Mouse (Mus musculus): Measurements from ENCODE around the gene Sec14l4.
A peak's percentile ranks its signal among the peaks of the same experiment; 100 is the strongest.
"Not testable (repeated sequence)": the region's sequence is repeated elsewhere in the genome, so short reads cannot be mapped to it uniquely, and the experiment has no call there.

Sec14l4 gene

DNA sequence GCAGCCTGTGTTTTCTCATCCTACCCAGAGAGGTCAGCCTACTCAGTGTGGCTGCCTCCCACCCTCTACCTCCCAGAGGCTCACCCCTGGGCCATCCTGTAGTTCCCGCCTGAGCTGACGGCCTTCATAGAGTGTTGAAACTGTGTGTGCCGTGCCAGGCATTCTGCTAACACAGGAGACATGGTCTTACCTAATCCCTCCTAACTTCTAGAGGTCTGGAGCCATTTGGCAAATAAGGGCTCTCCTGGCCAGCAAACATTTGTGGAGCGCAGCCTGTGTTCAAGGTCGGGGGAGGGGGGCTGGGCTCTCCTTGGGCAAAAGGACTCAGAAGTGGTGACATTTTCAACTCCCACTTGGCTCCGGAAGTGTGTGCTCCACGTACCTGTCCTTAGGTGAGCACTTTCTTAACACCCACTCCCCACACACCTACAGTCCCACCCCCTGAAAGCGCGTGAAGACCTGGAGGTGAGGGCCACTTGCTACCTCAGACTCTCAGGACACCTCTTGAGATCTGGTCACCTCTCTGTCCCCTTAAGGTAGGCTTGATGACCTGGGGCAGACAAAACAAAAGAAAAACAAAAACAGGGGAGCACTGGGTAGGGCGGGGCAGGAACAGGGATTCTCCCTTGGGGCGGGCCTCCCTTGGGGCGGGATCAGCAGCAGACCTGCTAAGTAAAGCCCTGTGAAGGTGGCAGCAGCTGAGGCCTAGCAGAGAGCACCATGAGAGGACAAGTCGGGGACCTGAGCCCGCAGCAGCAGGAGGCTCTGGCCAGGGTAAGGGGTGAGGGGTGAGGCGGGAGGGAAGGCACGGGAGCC is at the start of gene Sec14l4:
Gene Sec14l4 (plus strand): TSS at position 337 of the 816 bp plus-strand sequence.
- DNase-seq (ENCODE audit: low read depth in 2 of 2, low spot score in 2 of 2), result no peak

DNA sequence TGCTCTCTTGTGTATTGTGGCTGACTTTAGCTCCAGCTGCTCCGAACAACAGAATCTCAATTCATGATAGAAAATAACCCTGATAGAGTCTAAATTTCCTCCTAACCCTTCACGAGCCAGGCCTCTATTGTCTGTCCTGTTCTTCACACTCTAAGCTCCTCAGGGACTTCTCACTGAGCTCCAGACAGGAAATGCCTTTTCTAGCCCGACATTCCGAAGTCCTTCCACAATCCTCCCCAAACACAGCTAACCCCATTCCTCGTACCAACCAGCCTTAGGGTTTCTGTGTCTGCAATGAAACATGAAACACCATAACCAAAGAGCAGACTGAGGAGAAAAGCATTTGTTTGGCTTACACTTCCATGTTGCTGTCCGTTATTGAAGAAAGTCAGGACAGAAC is 49.7 kb upstream of the Sec14l4 start:
- DNase-seq (ENCODE audit: low read depth in 2 of 2, low spot score in 2 of 2), result no peak

DNA sequence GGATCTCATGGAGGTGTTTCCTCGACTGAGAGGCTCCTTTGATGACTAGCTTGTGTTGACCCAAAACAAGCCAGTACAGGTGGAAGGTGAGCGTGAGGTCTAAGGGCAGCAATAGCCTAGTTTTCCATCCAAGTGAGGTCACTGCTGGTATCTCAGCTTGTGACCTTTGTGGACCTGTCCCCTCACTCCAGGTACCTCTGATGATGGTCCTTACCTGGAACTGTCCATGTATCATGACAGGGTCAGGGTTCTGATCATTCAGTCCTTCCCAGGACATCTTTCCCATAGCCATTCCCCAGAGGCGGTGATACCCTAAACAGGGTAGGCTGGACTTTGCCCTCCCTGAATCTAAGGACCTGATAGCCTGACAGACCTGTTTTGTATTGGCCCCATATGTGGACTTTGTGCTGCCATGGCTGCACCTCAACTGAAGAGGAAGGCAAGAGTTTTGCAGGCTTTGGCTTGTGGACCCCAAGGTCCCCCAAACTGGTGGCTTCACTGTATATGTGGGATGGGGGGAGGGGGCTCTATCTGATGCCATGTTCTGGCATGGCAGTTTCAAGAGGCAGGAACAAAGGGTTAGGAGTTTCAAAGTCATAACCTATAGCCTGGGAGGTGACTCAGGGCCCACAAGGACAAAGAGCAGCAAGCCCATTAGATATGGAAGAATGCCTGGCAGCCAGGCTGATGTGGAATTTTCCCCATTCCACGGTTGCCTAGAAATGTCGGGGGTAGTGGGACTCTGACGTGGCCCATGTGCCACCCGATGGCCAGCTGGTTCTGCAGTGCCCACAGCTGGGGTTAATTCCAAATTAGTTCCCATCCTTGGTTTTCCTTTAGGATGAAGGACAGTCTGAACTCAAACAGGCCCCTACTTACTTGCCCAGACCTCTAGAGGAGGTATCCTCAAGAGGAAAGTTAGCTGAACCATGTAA is 48.7 kb upstream of the Sec14l4 start:
- no peak for DNase-seq (ENCODE audit: low read depth in 2 of 2, low spot score in 2 of 2)

DNA sequence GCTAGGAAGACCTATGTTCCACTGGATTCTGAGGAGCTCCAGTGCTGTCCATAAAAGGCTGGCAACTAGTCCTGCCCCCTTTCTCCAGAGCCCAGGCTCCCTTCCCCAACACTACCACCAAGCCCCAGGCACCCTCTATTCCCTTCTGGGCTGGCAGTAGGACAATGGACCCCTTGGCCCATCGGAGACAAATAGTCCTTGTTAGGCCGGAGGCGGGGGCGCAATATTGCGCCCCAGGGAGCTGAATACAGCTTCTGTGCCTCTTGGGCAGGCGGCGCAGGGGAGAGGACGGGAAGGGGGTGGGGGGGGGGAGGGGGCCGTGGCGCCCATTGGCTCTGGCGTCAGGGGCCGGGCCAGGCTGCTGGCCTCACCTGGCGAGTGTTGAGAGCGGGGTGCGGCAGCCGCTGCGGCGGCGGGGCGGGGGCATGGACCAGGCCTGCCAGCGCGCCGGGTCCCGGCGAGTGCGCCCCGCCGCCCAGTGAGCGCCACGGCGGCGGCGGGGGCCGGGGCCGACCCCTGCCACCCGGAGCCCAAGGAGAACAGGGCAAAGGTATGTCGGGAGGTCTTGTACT is 47.9 kb upstream of the Sec14l4 start, which contains the start of gene Gal3st1:
Gene Gal3st1 (plus strand): TSS at position 346 of the 572 bp plus-strand sequence.
- no peak for DNase-seq (ENCODE audit: low read depth in 2 of 2, low spot score in 2 of 2)

DNA sequence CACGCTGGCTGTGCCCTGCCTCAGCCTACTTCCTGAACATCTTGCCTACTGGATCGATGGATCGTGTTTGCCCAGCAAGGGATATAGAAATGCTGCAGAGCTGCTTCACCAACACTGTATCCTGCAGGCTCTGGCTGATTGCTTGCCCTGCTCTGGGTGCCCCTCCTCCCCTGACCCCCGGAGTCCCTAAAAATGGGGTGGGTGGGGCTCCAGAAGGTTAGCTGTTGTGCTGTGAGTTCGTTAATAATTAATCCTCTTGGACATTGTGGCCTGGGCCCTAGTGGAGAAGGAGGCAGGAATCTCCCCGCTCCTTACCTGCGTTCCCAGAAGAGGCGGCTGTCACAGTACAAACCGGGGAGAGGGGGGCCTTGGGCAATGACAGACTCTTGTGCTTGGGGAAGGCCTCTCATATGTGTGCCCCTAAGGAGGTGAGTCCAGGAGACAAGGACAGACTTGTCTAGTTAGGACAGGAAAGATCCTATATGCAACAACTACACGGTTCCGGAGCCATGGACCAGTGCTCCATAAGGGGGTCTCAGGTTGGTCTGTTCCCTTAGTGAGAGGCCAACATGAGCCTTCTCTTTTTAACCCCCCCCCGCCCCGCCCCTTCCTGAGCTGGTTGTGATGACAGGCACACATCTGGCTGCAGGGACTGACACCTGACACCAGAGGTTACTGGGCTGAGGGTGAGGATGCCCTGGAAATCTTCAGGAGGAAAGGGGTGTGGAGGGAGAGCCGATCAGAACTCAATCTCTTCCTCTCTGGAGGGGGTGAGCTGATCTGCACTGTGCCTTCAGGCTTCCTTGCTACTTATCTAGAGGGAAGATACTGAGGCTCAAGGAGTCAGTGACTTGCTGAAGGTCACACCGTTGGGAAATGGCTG is 47.2 kb upstream of the Sec14l4 start:
- DNase-seq (ENCODE audit: low read depth in 2 of 2, low spot score in 2 of 2), result no peak

DNA sequence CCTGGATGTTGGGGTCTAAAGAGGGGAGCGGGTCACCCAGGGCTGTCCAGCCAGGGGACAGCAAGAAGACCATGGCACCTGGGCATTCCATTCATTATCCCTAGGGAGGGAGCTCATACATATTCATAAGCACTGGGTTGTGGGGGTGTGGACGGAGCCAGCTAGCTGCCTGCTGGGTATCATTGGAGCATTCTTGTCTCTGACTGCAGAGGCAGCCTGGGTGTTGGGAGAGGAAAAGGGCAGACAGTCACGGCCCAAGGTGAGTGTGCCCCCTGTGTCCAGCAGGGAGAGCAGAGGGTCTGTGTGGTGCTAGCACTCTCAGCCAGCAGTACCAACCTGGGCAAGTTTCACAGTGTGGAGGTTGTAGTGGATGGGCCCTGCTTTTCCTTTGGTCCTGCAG is 41.5 kb upstream of the Sec14l4 start:
- no peak for DNase-seq (ENCODE audit: low read depth in 2 of 2, low spot score in 2 of 2)

DNA sequence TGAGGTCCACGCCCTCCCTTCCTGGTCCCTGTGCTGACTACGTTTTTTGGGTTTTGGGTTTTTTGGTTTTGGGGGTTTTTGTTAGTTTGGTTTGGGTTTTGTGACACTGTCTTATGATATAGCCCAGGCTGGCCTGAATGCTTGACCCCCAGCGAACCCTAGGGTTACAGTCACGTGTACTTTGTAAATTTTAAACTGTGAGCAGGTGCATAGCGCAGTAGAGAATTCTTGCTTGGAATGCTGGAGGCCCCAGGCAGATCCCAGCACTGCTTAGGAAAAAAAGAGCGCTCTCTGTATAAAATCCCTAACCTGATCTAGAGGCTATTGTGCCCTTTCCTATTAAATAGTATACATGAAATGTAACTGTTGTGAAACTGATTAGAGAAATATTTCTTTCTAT is 38.1 kb upstream of the Sec14l4 start:
- no peak for DNase-seq (ENCODE audit: low read depth in 2 of 2, low spot score in 2 of 2)

DNA sequence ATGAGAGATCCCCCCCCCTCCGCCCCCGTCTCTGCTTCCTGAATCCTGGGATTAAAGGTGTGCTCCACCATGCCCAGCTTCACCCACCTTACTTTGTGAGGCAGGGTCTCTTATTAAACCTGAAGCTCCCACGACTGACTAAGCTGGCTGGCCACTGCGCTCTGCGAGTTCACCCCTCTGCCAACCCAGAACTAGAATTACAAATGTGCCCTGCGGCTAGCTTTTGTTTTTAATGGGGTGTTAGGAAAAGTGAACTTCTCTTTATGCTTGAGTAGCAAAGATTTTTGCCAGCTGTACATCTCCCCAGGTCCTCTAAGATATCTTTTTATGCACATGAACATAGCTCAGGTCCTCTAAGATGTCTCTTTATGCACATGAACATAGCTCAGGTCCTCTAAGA is 37.3 kb upstream of the Sec14l4 start:
- no peak for DNase-seq (ENCODE audit: low read depth in 2 of 2, low spot score in 2 of 2)

DNA sequence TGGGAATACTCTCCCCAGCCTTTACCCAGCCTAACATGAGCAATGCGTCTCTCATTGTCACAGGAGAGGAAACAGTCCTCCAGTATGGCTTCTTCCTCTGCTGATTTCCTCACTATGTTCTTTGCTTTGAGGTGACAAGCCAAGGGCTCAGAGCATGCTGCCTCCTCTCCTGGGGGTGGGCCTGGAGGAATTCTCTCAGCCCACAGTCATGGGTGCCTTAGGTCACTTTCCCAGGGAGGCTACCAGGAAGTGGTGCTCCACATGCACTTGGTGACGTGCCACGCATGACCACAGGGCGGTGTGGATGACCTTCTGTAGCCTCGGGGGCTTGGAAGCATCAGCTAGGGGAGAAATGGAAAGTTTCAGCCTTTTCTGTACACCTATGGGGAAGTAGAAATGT is 35.8 kb upstream of the Sec14l4 start:
- no peak for DNase-seq (ENCODE audit: low read depth in 2 of 2, low spot score in 2 of 2)

DNA sequence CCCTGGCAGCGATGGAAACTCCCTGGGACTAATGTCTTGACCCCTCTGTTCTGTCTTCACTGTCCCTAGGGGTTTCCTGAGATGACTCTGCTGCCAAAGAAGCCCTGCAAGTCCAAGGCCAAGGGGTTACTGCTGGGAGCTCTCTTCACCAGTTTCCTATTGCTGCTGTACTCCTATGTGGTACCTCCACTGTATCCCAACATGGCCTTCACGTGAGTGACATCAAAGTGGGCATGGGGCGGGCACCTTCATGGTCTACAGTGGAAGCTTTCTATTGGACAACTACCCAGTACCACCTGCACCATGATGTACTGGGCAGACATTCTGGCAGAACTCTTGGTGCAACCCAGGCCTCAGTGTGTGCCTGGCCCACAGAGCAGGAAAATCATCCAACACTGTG is 34.4 kb upstream of the Sec14l4 start:
- no peak for DNase-seq (ENCODE audit: low read depth in 2 of 2, low spot score in 2 of 2)

DNA sequence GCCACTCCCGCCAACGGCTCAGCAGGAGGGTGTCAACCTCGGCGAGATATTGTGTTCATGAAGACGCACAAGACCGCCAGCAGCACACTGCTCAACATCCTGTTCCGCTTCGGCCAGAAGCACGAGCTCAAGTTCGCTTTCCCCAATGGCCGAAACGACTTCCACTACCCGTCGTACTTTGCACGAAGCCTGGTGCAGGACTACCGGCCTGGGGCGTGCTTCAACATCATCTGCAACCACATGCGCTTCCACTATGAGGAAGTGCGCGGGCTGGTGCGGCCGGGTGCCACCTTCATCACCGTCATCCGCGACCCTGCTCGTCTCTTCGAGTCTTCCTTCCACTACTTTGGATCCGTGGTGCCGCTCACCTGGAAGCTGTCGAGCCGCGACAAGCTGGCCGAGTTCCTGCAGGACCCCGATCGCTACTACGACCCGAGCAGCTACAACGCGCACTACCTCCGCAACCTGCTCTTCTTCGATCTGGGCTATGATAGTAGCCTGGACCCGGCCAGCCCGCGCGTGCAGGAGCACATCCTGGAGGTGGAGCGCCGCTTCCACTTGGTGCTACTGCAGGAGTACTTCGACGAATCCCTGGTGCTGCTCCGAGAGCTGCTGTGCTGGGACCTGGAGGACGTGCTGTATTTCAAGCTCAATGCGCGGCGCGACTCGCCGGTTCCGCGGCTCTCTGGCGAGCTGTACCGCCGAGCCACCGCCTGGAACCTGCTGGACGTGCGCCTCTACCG is 33.1 kb upstream of the Sec14l4 start:
- DNase-seq (ENCODE audit: low read depth in 2 of 2, low spot score in 2 of 2), result no peak

DNA sequence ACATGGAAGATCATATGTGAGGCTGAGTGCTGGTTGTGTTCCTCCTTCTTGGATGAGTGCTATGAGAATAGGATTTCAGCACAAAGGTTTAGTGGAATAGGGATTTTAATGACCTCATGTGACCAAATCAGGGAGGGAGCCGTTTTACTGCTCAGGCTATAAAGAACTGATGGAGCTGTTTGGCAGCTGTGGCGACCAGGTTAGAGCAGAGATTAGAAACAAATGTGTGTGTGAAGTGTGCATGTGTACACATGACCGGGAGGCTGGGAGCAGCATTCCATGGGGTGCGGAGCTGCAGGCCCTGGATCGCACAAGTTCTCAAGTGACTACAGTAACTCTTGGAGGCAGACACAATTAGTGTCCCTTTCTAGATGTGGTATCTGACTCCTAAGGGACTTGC is 31.7 kb upstream of the Sec14l4 start:
- no peak for DNase-seq (ENCODE audit: low read depth in 2 of 2, low spot score in 2 of 2)

DNA sequence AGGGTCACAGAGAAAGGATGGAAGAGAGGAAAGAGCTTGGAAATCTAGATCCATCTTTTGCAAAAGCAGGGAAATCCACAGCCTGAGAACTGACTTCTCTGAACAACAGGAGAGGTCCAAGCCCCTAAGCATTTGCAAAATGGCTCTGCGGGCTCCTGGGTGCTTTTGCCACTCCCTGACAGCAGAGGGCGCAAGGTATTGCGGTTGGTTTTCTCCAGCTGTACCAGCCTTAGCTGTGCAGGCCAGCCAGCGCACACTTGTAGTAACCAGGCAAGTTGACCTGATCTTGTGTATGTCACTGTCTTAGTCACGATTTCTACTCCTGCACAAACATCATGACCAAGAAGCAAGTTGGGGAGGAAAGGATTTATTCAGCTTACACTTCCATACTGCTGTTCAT is 29.7 kb upstream of the Sec14l4 start:
- peak in 1 of 2 experiments; percentile 37 for DNase-seq (ENCODE audit: low read depth in 2 of 2, low spot score in 2 of 2)

DNA sequence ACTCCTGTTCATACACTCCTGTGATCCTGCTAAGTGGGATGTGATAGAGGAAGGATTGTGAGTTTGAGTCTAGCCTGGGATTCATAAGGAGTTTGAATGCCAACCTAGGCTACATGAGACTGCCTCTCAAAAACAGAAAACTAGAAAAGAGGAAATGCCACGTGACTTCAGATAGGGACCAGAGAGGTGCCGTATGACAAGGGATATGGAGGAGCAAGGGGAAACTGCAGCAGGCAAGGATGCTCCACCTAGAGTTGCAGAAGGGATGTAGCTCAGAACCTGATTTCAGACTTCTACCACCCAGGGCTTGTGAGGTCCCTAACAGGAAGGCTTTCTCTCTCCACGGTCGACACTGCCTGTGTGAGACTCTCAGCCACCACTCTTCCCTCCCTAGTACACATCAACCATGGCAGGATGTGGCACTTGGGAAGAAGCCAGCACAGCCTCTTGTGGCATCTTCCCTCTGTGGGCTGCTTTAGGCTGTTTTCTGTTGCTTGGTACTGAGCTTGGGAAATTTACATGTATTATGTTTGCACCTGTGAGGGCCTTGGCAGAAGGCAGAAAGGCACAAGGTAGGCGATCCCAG is 25.9 kb upstream of the Sec14l4 start:
- DNase-seq (ENCODE audit: low read depth in 2 of 2, low spot score in 2 of 2), result no peak

DNA sequence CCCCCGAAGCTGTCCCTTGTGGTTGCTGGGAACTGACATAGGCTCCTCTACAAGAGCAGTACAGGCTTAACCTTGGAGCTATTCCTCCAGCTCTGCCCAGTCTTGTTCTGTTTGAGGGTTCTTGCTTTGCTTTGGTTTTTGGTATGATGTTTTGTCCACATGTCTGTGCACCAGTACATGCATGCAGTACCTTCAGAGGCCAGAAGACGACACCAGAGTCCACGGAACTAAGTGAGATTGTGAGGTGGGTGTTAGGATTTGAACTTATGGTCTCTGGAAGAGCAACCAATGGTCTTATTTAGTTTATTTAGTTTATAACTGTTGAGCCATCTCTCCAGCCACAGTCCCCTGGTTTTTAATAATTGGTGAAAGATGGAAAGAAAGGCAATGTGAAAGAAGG is 24.8 kb upstream of the Sec14l4 start:
- DNase-seq (ENCODE audit: low read depth in 2 of 2, low spot score in 2 of 2), result no peak

DNA sequence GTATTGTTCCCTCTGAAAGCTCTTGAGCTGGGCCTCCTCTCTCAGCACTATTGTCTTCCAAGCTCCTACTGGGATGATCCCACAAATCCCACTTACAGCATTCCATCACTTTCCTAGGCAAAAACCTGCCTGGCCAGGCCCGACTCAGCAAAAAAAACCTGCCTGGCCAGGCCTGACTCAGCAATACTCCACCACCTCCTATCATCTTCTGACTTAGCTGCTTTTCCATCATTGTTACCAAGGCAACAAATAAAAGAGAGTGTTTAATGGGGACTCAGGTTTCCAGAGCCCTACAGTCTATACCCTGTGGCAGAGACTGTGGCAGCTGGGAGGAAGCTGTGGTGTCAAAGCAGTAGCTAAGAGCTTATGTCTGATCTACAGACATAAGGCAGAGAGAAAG is 18.6 kb upstream of the Sec14l4 start:
- DNase-seq (ENCODE audit: low read depth in 2 of 2, low spot score in 2 of 2), result no peak

DNA sequence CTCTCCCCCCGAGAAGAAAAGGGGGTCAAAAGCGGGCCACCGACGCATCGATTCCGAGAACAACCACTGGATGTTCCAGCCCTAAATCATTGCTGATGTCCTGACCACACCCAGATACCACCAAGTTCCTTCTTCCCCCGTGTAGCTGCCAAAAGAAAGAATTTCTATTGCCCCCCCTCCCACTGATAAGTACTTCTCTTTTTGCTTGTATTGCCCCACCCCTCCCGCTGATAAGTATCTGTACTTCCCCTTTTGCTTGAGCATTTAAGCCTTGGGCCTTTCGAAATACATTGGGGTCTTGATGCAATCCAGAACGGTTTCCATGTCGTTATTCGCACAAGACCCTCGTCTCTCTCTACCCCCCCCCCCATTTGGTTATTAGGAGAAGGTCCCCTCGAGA is 15.5 kb upstream of the Sec14l4 start:
- not testable (repeated sequence) for DNase-seq (ENCODE audit: low read depth in 2 of 2, low spot score in 2 of 2)

DNA sequence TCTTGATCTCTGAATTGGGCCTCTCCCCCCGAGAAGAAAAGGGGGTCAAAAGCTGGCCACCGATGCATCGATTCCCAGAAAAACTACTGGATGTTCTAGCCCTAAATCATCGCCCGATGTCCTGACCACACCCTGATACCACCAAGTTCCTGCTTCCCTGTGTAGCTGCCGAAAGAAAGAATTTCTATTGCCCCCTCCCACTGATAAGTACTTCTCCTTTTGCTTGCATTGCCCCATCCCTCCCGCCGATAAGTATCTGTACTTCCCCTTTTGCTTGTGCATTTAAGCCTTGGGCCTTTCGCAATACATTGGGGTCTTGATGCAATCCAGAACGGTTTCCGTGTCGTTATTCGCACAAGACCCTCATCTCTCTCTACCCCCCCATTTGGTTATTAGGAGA is 9.2 kb upstream of the Sec14l4 start:
- DNase-seq (ENCODE audit: low read depth in 2 of 2, low spot score in 2 of 2), result not testable (repeated sequence)

DNA sequence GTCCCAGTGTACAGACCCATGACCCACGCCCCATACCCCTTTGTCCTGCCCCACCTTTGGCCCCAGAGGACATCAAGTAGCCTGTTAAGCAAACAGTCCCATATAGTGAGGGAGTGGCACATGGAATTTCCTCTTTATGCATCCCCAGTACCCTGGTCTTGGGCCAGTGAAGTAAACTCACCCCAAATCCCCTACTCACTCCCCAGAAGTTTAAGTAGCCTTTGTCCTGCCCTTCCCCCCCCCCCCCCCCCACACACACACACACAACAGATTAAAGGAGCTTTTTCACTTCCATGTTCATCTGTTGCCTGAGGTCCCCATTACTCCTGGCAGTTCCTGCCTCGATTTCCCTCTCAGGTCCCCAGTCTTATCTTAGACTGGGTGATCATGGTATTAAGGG is 7.9 kb upstream of the Sec14l4 start:
- no peak for DNase-seq (ENCODE audit: low read depth in 2 of 2, low spot score in 2 of 2)

DNA sequence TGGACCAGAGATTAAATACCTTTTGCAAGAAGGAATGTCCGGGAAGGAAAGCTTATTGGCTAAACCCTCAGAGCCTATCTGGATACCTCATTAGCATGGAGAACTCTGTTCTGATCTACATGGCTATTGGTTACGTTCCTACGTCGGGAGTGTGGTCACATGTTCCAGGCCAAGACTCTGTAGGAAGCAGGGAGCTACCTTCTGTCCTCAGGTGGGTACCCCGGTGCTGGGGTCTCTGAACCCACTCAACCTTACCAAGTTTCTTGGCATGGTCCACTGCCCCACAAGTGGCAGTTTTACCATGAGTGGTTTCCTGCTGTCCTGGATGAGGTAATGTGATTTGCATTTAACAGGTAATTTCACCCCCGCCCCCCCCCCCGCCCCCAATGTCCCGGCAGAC is 4.2 kb upstream of the Sec14l4 start:
- DNase-seq (ENCODE audit: low read depth in 2 of 2, low spot score in 2 of 2), result no peak

All from CD8-positive naive resting alpha-beta T cell, adult 2 months (primary cell).